Mouse (Mus musculus): ENCODE results near the gene Ranbp3. TPM values are rescaled to one million over a fixed set of nuclear protein-coding genes. Genes with fewer than 3 reads are reported as not detected.

Gene Ranbp3
- polyA plus RNA-seq (2012; ENCODE audit: low replicate concordance), result 102 and 138 TPM in 2 replicates

GRCm38 (mm10) chr17:56672941-56673646, at the start of gene Ranbp3:
TSS of gene Ranbp3 (plus strand) at chr17:56673294.

GRCm38 (mm10) chr17:56626754-56627470, 46.2 kb upstream of the Ranbp3 start, which contains the start of gene Lonp1:
TSS of gene Lonp1 (minus strand) at chr17:56626887.

GRCm38 (mm10) chr17:56627530-56628277, 45.4 kb upstream of the Ranbp3 start, which contains the start of gene Catsperd:
TSS of gene Catsperd (plus strand) at chr17:56628143.

GRCm38 (mm10) chr17:56717363-56718058, 44.4 kb downstream of the Ranbp3 start, which contains the start of the genes Ndufa11 and Vmac:
TSS of gene Ndufa11 (plus strand) at chr17:56717767.
TSS of gene Vmac (minus strand) at chr17:56718022.

GRCm38 (mm10) chr17:56757416-56758123, 84.5 kb downstream of the Ranbp3 start, which contains the start of gene Nrtn:
TSS of gene Nrtn (minus strand) at chr17:56757530.

Other genes with a start within 250 kb of the Ranbp3 start
- gene Ptprs, start 196.8 kb upstream of the Ranbp3 start, polyA plus RNA-seq (2012; ENCODE audit: low replicate concordance), result 11.4 and 29.3 TPM in 2 replicates
- gene Znrf4, start 160.9 kb upstream of the Ranbp3 start, polyA plus RNA-seq (2012; ENCODE audit: low replicate concordance), result not detected in 2 replicates
- 0.24 and 1.5 TPM in 2 replicates for gene Gm20219, start 118.9 kb upstream of the Ranbp3 start, polyA plus RNA-seq (2012; ENCODE audit: low replicate concordance)
- 103 and 278 TPM in 2 replicates for gene Safb2, start 88.7 kb upstream of the Ranbp3 start, polyA plus RNA-seq (2012; ENCODE audit: low replicate concordance)
- gene Safb, start 88.5 kb upstream of the Ranbp3 start, polyA plus RNA-seq (2012; ENCODE audit: low replicate concordance), result 48.7 and 140 TPM in 2 replicates
- 17.6 and 130 TPM in 2 replicates for gene 2410015M20Rik, start 63.5 kb upstream of the Ranbp3 start, polyA plus RNA-seq (2012; ENCODE audit: low replicate concordance)
- 3,958 and 5,079 TPM in 2 replicates for gene Rpl36, start 59.9 kb upstream of the Ranbp3 start, polyA plus RNA-seq (2012; ENCODE audit: low replicate concordance)
- 86.9 and 144 TPM in 2 replicates for gene Lonp1, start 46.4 kb upstream of the Ranbp3 start, polyA plus RNA-seq (2012; ENCODE audit: low replicate concordance)
- gene Catsperd, start 45.2 kb upstream of the Ranbp3 start, polyA plus RNA-seq (2012; ENCODE audit: low replicate concordance), result not detected in 2 replicates
- 88.2 and 116 TPM in 2 replicates for gene Ndufa11, start 44.5 kb downstream of the Ranbp3 start, polyA plus RNA-seq (2012; ENCODE audit: low replicate concordance)
- gene Vmac, start 44.7 kb downstream of the Ranbp3 start, polyA plus RNA-seq (2012; ENCODE audit: low replicate concordance), result 8.6 and 9.8 TPM in 2 replicates
- 1.7 and 2.5 TPM in 2 replicates for gene Nrtn, start 84.2 kb downstream of the Ranbp3 start, polyA plus RNA-seq (2012; ENCODE audit: low replicate concordance)
- 63.0 and 71.4 TPM in 2 replicates for gene Dus3l, start 91.5 kb downstream of the Ranbp3 start, polyA plus RNA-seq (2012; ENCODE audit: low replicate concordance)
- 22.2 and 50.3 TPM in 2 replicates for gene Prr22, start 97.0 kb downstream of the Ranbp3 start, polyA plus RNA-seq (2012; ENCODE audit: low replicate concordance)
- 80.3 and 90.4 TPM in 2 replicates for gene Rfx2, start 157.7 kb downstream of the Ranbp3 start, polyA plus RNA-seq (2012; ENCODE audit: low replicate concordance)
- not detected in 2 replicates for gene Acsbg2, start 201.2 kb downstream of the Ranbp3 start, polyA plus RNA-seq (2012; ENCODE audit: low replicate concordance)
- gene 1700061G19Rik, start 202.2 kb downstream of the Ranbp3 start, polyA plus RNA-seq (2012; ENCODE audit: low replicate concordance), result not detected in 2 replicates

All from leukemia stem cell, adult 10-12 weeks (primary cell).